10 mouse cellular contexts compared by ENCODE assay signal in the genomic region with DNA sequence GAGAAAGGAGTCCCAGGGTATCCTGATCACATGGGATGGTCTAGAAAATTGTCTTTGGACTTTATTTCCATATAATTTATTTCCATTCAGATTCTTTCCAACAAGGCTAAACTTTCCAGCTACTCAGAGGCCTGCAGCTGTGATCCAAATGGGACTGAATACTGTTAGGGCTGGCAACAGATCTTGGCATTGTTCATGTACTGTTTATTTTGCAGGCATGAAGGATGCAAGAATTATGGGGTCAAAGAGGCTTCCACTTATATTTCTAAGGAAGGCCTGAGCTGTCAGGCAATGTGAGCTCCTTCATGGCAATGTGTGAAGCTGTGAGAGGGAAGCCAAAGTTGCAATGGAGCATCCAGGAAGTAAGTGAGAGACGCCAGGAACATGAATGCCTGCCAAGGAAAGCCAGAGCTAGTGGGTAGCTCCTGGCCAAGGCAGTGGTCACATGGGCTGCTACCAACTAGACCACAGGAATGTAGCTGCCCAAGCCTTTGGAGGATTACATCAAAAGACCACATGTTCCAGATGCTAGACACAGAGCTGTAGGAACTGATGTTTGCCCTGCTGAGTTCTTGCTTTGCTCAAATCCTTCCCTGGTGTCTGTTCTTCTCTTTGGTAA.
DNase-seq lines count a peak whose midpoint lies in the region; ATAC-seq lines count a peak whose summit lies in the region.
"Had no signal": no experiment of that assay in that cellular context is flagged by ENCODE, and none has a peak within 500 bp of the region (broad histone marks: within the 10 kb centered on the region; RNA-seq: fewer than 3 reads in every experiment).

No protein-coding gene starts in this region.

- peaks cover under 1% of the 10 kb centered on the region; the same call in 1 of the 2 replicates for H3K4me1 ChIP-seq in neural tube, embryonic 15.5 days

- H3K4me3 ChIP-seq in neural tube, embryonic 15.5 days (replicated peaks), result no peak overlapping the region
- H3K4me3 ChIP-seq: layer of hippocampus, adult 2 months had no signal

- no peaks in the 10 kb centered on the region for H3K27me3 ChIP-seq in neural tube, embryonic 15.5 days (replicated peaks)

- H3K36me3 ChIP-seq in neural tube, embryonic 15.5 days, result no peaks in the 10 kb centered on the region

- H3K27ac ChIP-seq in neural tube, embryonic 15.5 days (replicated peaks), result no peak overlapping the region
- H3K27ac ChIP-seq: layer of hippocampus, adult 2 months had no signal

- WGBS in neural tube, embryonic 15.5 days, result 71% methylated on average over 1 of the region's 1 CpGs

- H3K9ac ChIP-seq in neural tube, embryonic 15.5 days (replicated peaks), result no peak overlapping the region

- ATAC-seq in neural tube, embryonic 15.5 days (ENCODE audit: low FRiP score), result no peak

- no peak overlapping the region for H3K4me2 ChIP-seq in neural tube, embryonic 15.5 days

- H3K9me3 ChIP-seq in neural tube, embryonic 15.5 days (replicated peaks), result no peaks in the 10 kb centered on the region

- DNase-seq in cerebellum, postnatal 14 days, result peak; percentile 83 to 84
- no peak for DNase-seq in cerebellum, adult 9-11 months
- peak; percentile 9 for DNase-seq in layer of hippocampus, adult 9-11 months
- no peak for DNase-seq in layer of hippocampus, adult 9-10 months (ENCODE audit: low spot score)
- DNase-seq in MN1 (ENCODE audit: low spot score), result peak; percentile 60
- peak; percentile 6 to 20 for DNase-seq in layer of hippocampus, postnatal 36 days
- no peak for DNase-seq in natural killer cell, adult 2 months (ENCODE audit: low spot score in 2 of 2)
- DNase-seq: B cell, adult 2 months had no signal

Comparison
In these comparisons a context has a peak if more than half of its experiments do, and no peak if none do; other contexts are left out.
1. DNase-seq: peak in cerebellum, postnatal 14 days (2 of 2), layer of hippocampus, adult 9-11 months (single experiment), MN1 (single experiment) and layer of hippocampus, postnatal 36 days (2 of 2); none in cerebellum, adult 9-11 months (single experiment), layer of hippocampus, adult 9-10 months (single experiment) and natural killer cell, adult 2 months (0 of 2).